In the genomic region with DNA sequence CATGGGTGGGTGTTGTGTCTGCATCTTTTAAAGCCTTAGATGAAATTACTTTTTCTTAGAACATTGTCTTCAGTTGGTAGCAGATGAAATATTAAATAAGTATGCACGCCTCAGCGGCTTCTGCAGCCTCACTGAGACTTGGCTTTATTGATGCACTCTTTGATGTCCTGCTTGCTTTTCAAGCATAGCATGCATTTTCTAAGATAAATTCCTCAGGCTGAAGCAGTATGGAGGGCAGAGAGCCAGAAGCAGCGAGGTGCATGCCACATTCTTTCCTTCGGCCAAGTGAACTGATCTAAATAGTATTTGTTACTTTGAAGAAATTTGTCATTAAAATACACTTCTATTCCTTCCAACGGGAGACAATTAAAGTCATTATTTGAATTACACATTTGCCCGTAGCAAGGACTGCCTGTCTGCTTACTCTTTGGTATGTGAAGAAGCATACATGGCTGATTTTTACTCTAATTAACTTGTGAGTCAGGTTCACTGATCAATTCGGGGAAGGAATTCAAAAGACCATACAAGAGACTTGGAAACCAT, we compare ENCODE assay signal across 19 mouse cellular contexts.
DNase-seq lines count a peak whose midpoint lies in the region; ATAC-seq and TF ChIP-seq lines count a peak whose summit lies in the region.
"Had no signal": no experiment of that assay in that cellular context is flagged by ENCODE, and none has a peak within 500 bp of the region (broad histone marks: within the 10 kb centered on the region; RNA-seq: fewer than 3 reads in every experiment).

No protein-coding gene starts in this region.

- WGBS in hindbrain, embryonic 14.5 days = 44% methylated on average over 7 of the region's 7 CpGs
- 65% methylated on average over 7 of the region's 7 CpGs for WGBS in hindbrain, embryonic 11.5 days
- WGBS in midbrain, embryonic 14.5 days = 28% methylated on average over 7 of the region's 7 CpGs

- peak overlapping the region; percentile 33 for H3K27ac ChIP-seq in hindbrain, embryonic 14.5 days
- no peak overlapping the region for H3K27ac ChIP-seq in hindbrain, embryonic 11.5 days (ENCODE audit: low read depth, low read length)
- H3K27ac ChIP-seq in midbrain, embryonic 14.5 days (replicated peaks; ENCODE audit: low read depth, low read length) = peak overlapping the region; percentile 49; the same call in 1 of the 2 replicates
- H3K27ac ChIP-seq in gastrocnemius, adult 2 months = no peak overlapping the region
- H3K27ac ChIP-seq: forebrain, embryonic 15.5 days; limb, embryonic 12.5 days; liver, embryonic 12.5 days had no signal

- ATAC-seq in hindbrain, embryonic 14.5 days (ENCODE audit: low FRiP score) = no peak
- no peak for ATAC-seq in hindbrain, embryonic 11.5 days (ENCODE audit: low FRiP score)
- no peak for ATAC-seq in midbrain, embryonic 14.5 days (ENCODE audit: low FRiP score, low TSS enrichment)
- ATAC-seq: CD4-positive, CD25-positive, alpha-beta regulatory T cell, adult 4 months; forebrain, embryonic 15.5 days; liver, embryonic 12.5 days had no signal

- intact Hi-C loops in gastrocnemius, adult 2 months (cut with DNase I) = no loop called here
- intact Hi-C loops in heart, postnatal 36 days (cut with DNase I) = no loop called here

- no peak overlapping the region for H3K4me2 ChIP-seq in hindbrain, embryonic 14.5 days (replicated peaks)
- H3K4me2 ChIP-seq in hindbrain, embryonic 11.5 days (replicated peaks; ENCODE audit: low read depth, low read length) = no peak overlapping the region
- H3K4me2 ChIP-seq in midbrain, embryonic 14.5 days (ENCODE audit: low read length) = peak overlapping the region; percentile 7; the same call in 1 of the 2 replicates
- H3K4me2 ChIP-seq: forebrain, embryonic 15.5 days; limb, embryonic 12.5 days; liver, embryonic 12.5 days had no signal

- no peaks in the 10 kb centered on the region; the same call in 1 of the 2 replicates for H3K4me1 ChIP-seq in hindbrain, embryonic 14.5 days (replicated peaks; ENCODE audit: control insufficient read depth, insufficient read depth, low read length)
- no peaks in the 10 kb centered on the region for H3K4me1 ChIP-seq in hindbrain, embryonic 11.5 days (replicated peaks; ENCODE audit: control insufficient read depth, insufficient read depth, low read length)
- 0 out of 2 replicates have a peak, but pooled peaks cover 5% of the 10 kb centered on the region for H3K4me1 ChIP-seq in midbrain, embryonic 14.5 days (ENCODE audit: control insufficient read depth, insufficient read depth, low read length)
- H3K4me1 ChIP-seq: limb, embryonic 12.5 days; liver, embryonic 12.5 days had no signal

- H3K9me3 ChIP-seq in hindbrain, embryonic 14.5 days (ENCODE audit: control insufficient read depth, low read length) = no peaks in the 10 kb centered on the region
- H3K9me3 ChIP-seq in hindbrain, embryonic 11.5 days (ENCODE audit: control insufficient read depth, low read length) = no peaks in the 10 kb centered on the region
- H3K9me3 ChIP-seq in midbrain, embryonic 14.5 days (ENCODE audit: control insufficient read depth, low read length) = no peaks in the 10 kb centered on the region
- H3K9me3 ChIP-seq: forebrain, embryonic 15.5 days; limb, embryonic 12.5 days; liver, embryonic 12.5 days had no signal

- H3K4me3 ChIP-seq in hindbrain, embryonic 14.5 days (replicated peaks; ENCODE audit: low read length) = no peak overlapping the region
- no peak overlapping the region for H3K4me3 ChIP-seq in hindbrain, embryonic 11.5 days (ENCODE audit: low read depth, low read length)
- no peak overlapping the region for H3K4me3 ChIP-seq in midbrain, embryonic 14.5 days (replicated peaks; ENCODE audit: low read depth, low read length)
- no peak overlapping the region for H3K4me3 ChIP-seq in gastrocnemius, adult 2 months
- H3K4me3 ChIP-seq: forebrain, embryonic 15.5 days; limb, embryonic 12.5 days; liver, embryonic 12.5 days had no signal

- H3K27me3 ChIP-seq in hindbrain, embryonic 14.5 days (ENCODE audit: control insufficient read depth, insufficient read depth, low read length) = no peaks in the 10 kb centered on the region
- H3K27me3 ChIP-seq in hindbrain, embryonic 11.5 days (ENCODE audit: control insufficient read depth, insufficient read depth, low read length) = no peaks in the 10 kb centered on the region
- H3K27me3 ChIP-seq in midbrain, embryonic 14.5 days (ENCODE audit: control insufficient read depth, insufficient read depth, low read length) = no peaks in the 10 kb centered on the region
- H3K27me3 ChIP-seq: forebrain, embryonic 15.5 days; limb, embryonic 12.5 days; liver, embryonic 12.5 days had no signal

- peak; percentile 16 to 34 for DNase-seq in cerebellum, postnatal 10 days
- no peak for DNase-seq in cerebellum, adult 11 months
- DNase-seq in hindbrain, embryonic 14.5 days (ENCODE audit: low spot score) = no peak
- no peak for DNase-seq in hindbrain, embryonic 11.5 days (ENCODE audit: low spot score)
- DNase-seq in Muller cell, postnatal 12 days (ENCODE audit: inconsistent ontology term) = peak; percentile 95
- peak; percentile 69 for DNase-seq in midbrain, embryonic 14.5 days
- no peak for DNase-seq in gastrocnemius, adult 2 months
- DNase-seq in heart, postnatal 36 days = no peak
- DNase-seq: cerebellum, adult 11-12 months; cerebellum, postnatal 36 days; kidney, adult 11 months; lung, adult 2 months; lung, postnatal 4 days; right cerebral cortex, adult 18-20 months; thymus, postnatal 14 days had no signal

- no peak overlapping the region for H3K9ac ChIP-seq in hindbrain, embryonic 14.5 days
- no peak overlapping the region for H3K9ac ChIP-seq in hindbrain, embryonic 11.5 days (ENCODE audit: low read depth, low read length)
- no peak overlapping the region for H3K9ac ChIP-seq in midbrain, embryonic 14.5 days (replicated peaks; ENCODE audit: low read length)
- H3K9ac ChIP-seq: forebrain, embryonic 15.5 days; limb, embryonic 12.5 days; liver, embryonic 12.5 days had no signal

- H3K36me3 ChIP-seq in hindbrain, embryonic 14.5 days (replicated peaks; ENCODE audit: control insufficient read depth, insufficient read depth) = no peaks in the 10 kb centered on the region
- no peaks in the 10 kb centered on the region for H3K36me3 ChIP-seq in hindbrain, embryonic 11.5 days (ENCODE audit: control insufficient read depth, insufficient read depth, low read length)
- H3K36me3 ChIP-seq in midbrain, embryonic 14.5 days (ENCODE audit: control insufficient read depth, insufficient read depth, low read length) = no peaks in the 10 kb centered on the region
- H3K36me3 ChIP-seq: forebrain, embryonic 15.5 days; limb, embryonic 12.5 days; liver, embryonic 12.5 days had no signal

- TF ChIP-seq CTCF in gastrocnemius, adult 2 months (IDR thresholded peaks at IDR 0.05) = no peak

Comparison
In these comparisons a context has a peak if more than half of its experiments do, and no peak if none do; other contexts are left out.
1. DNase-seq: peak in cerebellum, postnatal 10 days (2 of 2), Muller cell, postnatal 12 days (single experiment) and midbrain, embryonic 14.5 days (single experiment); none in cerebellum, adult 11 months (single experiment), hindbrain, embryonic 14.5 days (single experiment), hindbrain, embryonic 11.5 days (single experiment), gastrocnemius, adult 2 months (single experiment) and heart, postnatal 36 days (0 of 2).
2. H3K27ac ChIP-seq: peak in hindbrain, embryonic 14.5 days (single experiment) and midbrain, embryonic 14.5 days (single experiment); none in hindbrain, embryonic 11.5 days (single experiment) and gastrocnemius, adult 2 months (single experiment).